Mouse (Mus musculus) lung, adult 18-20 months (tissue): ENCODE measurements around the gene Mdga1.

Experiments
- DNase-seq, 2 experiments: peaks; one replicate each; pipeline ENCODE4 v3.0.0; 2022; ENCODE audit warnings: mixed read lengths in 2 of 2

Mdga1 gene

GRCm38 (mm10) chr17:29979841-29980240 is 10.0 kb upstream of the Mdga1 start:
- DNase-seq: no peak

GRCm38 (mm10) chr17:29979020-29979419 is 9.1 kb upstream of the Mdga1 start:
- no peak for DNase-seq

GRCm38 (mm10) chr17:29975731-29976130 is 5.8 kb upstream of the Mdga1 start:
- DNase-seq: peak; percentile 80 to 83

GRCm38 (mm10) chr17:29973226-29973625 is 3.3 kb upstream of the Mdga1 start:
- DNase-seq: no peak

- no peak for DNase-seq
These were observed 2.0 kb upstream of the Mdga1 start for GRCm38 (mm10) chr17:29971761-29972432.

- DNase-seq: no peak
These were observed 4.4 kb downstream of the Mdga1 start for GRCm38 (mm10) chr17:29965506-29965905.

GRCm38 (mm10) chr17:29963730-29964259 is 6.1 kb downstream of the Mdga1 start:
- peak in 1 of 2 experiments; percentile 7 for DNase-seq

GRCm38 (mm10) chr17:29955880-29956279 is 14.0 kb downstream of the Mdga1 start:
- no peak for DNase-seq

GRCm38 (mm10) chr17:29954316-29954715 is 15.6 kb downstream of the Mdga1 start:
- DNase-seq: peak in 1 of 2 experiments; percentile 10

GRCm38 (mm10) chr17:29951100-29951499 is 18.8 kb downstream of the Mdga1 start:
- no peak for DNase-seq

- no peak for DNase-seq
These were observed 19.3 kb downstream of the Mdga1 start for GRCm38 (mm10) chr17:29950574-29950973.

- DNase-seq: no peak
These were observed 22.6 kb downstream of the Mdga1 start for GRCm38 (mm10) chr17:29947271-29947714.

GRCm38 (mm10) chr17:29944376-29944775 is 25.5 kb downstream of the Mdga1 start:
- no peak for DNase-seq

- DNase-seq: no peak
These were observed 30.9 kb downstream of the Mdga1 start for GRCm38 (mm10) chr17:29939011-29939410.

GRCm38 (mm10) chr17:29937350-29937781 is 32.5 kb downstream of the Mdga1 start:
- DNase-seq: no peak

- no peak for DNase-seq
These were observed 35.6 kb downstream of the Mdga1 start for GRCm38 (mm10) chr17:29934133-29934851.

- no peak for DNase-seq
These were observed 37.1 kb downstream of the Mdga1 start for GRCm38 (mm10) chr17:29932753-29933152.

- no peak for DNase-seq
These were observed 38.5 kb downstream of the Mdga1 start for GRCm38 (mm10) chr17:29931224-29931945.

GRCm38 (mm10) chr17:29928751-29929237 is 41.1 kb downstream of the Mdga1 start:
- peak; percentile 23 to 38 for DNase-seq

- DNase-seq: no peak
These were observed 44.0 kb downstream of the Mdga1 start for GRCm38 (mm10) chr17:29925608-29926606.

GRCm38 (mm10) chr17:29920089-29920488 is 49.8 kb downstream of the Mdga1 start:
- DNase-seq: no peak

GRCm38 (mm10) chr17:29919552-29919920 is 50.4 kb downstream of the Mdga1 start:
- DNase-seq: no peak
